Mouse (Mus musculus): ENCODE data around the gene Nmnat1.

Nmnat1 gene

GRCm38 (mm10) chr4:149485053-149485824, at the start of gene Nmnat1, which contains the start of gene Lzic:
Gene Nmnat1 (minus strand): TSS chr4:149485202.
Gene Lzic (plus strand): TSS chr4:149485229.
- DNase-seq = peak; percentile 91

- no peak for DNase-seq
Observed at GRCm38 (mm10) chr4:149529691-149530090, 44.7 kb upstream of the Nmnat1 start.

GRCm38 (mm10) chr4:149527621-149528354, 42.8 kb upstream of the Nmnat1 start:
- no peak for DNase-seq

- no peak for DNase-seq
Observed at GRCm38 (mm10) chr4:149526330-149526729, 41.3 kb upstream of the Nmnat1 start.

- no peak for DNase-seq
Observed at GRCm38 (mm10) chr4:149525811-149526210, 40.8 kb upstream of the Nmnat1 start.

GRCm38 (mm10) chr4:149525170-149525569, 40.2 kb upstream of the Nmnat1 start:
- DNase-seq = no peak

GRCm38 (mm10) chr4:149523961-149524360, 39.0 kb upstream of the Nmnat1 start:
- DNase-seq = no peak

- no peak for DNase-seq
Observed at GRCm38 (mm10) chr4:149521258-149521657, 36.3 kb upstream of the Nmnat1 start.

- DNase-seq = peak; percentile 72
Observed at GRCm38 (mm10) chr4:149518351-149519220, 33.6 kb upstream of the Nmnat1 start.

GRCm38 (mm10) chr4:149517868-149518340, 32.9 kb upstream of the Nmnat1 start, which contains the start of gene Ctnnbip1:
Gene Ctnnbip1 (plus strand): TSS chr4:149518236.
- DNase-seq = peak; percentile 99

- DNase-seq = no peak
Observed at GRCm38 (mm10) chr4:149515706-149516105, 30.7 kb upstream of the Nmnat1 start.

- no peak for DNase-seq
Observed at GRCm38 (mm10) chr4:149512072-149512471, 27.1 kb upstream of the Nmnat1 start.

GRCm38 (mm10) chr4:149511221-149511646, 26.2 kb upstream of the Nmnat1 start:
- no peak for DNase-seq

GRCm38 (mm10) chr4:149506904-149507303, 21.9 kb upstream of the Nmnat1 start:
- DNase-seq = no peak

GRCm38 (mm10) chr4:149505261-149505967, 20.4 kb upstream of the Nmnat1 start:
- no peak for DNase-seq

GRCm38 (mm10) chr4:149504858-149505257, 19.9 kb upstream of the Nmnat1 start:
- no peak for DNase-seq

GRCm38 (mm10) chr4:149504363-149504762, 19.4 kb upstream of the Nmnat1 start:
- DNase-seq = no peak

GRCm38 (mm10) chr4:149499790-149500189, 14.8 kb upstream of the Nmnat1 start:
- DNase-seq = no peak

- no peak for DNase-seq
Observed at GRCm38 (mm10) chr4:149498901-149499300, 13.9 kb upstream of the Nmnat1 start.

- no peak for DNase-seq
Observed at GRCm38 (mm10) chr4:149496612-149497011, 11.6 kb upstream of the Nmnat1 start.

- DNase-seq = no peak
Observed at GRCm38 (mm10) chr4:149491151-149491550, 6.1 kb upstream of the Nmnat1 start.

All from cerebellum, adult 9-11 months (tissue).